ENCODE assay signal across 13 mouse cellular contexts in genomic region chr14:57523762-57524161, GRCm38 (mm10). TPM values are rescaled to one million over a fixed set of nuclear protein-coding genes. Genes with fewer than 3 reads are reported as not detected.
DNase-seq lines count a peak whose midpoint lies in the region; ATAC-seq lines count a peak whose summit lies in the region.
"Had no signal": no experiment of that assay in that cellular context is flagged by ENCODE, and none has a peak within 500 bp of the region (broad histone marks: within the 10 kb centered on the region; RNA-seq: fewer than 3 reads in every experiment).

No protein-coding gene starts in this region.

- H3K9me3 ChIP-seq in hindbrain, embryonic 14.5 days (ENCODE audit: control insufficient read depth, low read length): no peaks in the 10 kb centered on the region
- H3K9me3 ChIP-seq in hindbrain, embryonic 13.5 days: no peaks in the 10 kb centered on the region
- H3K9me3 ChIP-seq in midbrain, embryonic 14.5 days (ENCODE audit: control insufficient read depth, low read length): no peaks in the 10 kb centered on the region
- no peaks in the 10 kb centered on the region for H3K9me3 ChIP-seq in midbrain, embryonic 16.5 days (replicated peaks; ENCODE audit: control insufficient read depth, low read length, poor library complexity, severe bottlenecking)
- no peaks in the 10 kb centered on the region for H3K9me3 ChIP-seq in intestine, embryonic 14.5 days (ENCODE audit: control insufficient read depth, low read length)
- H3K9me3 ChIP-seq in neural tube, embryonic 15.5 days (replicated peaks): no peaks in the 10 kb centered on the region
- H3K9me3 ChIP-seq: liver, embryonic 12.5 days had no signal

- peaks cover 6% of the 10 kb centered on the region; the same call in 1 of the 2 replicates for H3K4me1 ChIP-seq in hindbrain, embryonic 14.5 days (replicated peaks; ENCODE audit: control insufficient read depth, insufficient read depth, low read length)
- peaks cover 21% of the 10 kb centered on the region for H3K4me1 ChIP-seq in hindbrain, embryonic 13.5 days (replicated peaks)
- 0 out of 2 replicates have a peak, but pooled peaks cover 7% of the 10 kb centered on the region for H3K4me1 ChIP-seq in midbrain, embryonic 14.5 days (ENCODE audit: control insufficient read depth, insufficient read depth, low read length)
- H3K4me1 ChIP-seq in midbrain, embryonic 16.5 days (ENCODE audit: control insufficient read depth, insufficient read depth, low read length): peaks cover 13% of the 10 kb centered on the region
- H3K4me1 ChIP-seq in intestine, embryonic 14.5 days (replicated peaks; ENCODE audit: control insufficient read depth, insufficient read depth, low read length): peaks cover 9% of the 10 kb centered on the region; the same call in 1 of the 2 replicates
- peaks cover 15% of the 10 kb centered on the region for H3K4me1 ChIP-seq in neural tube, embryonic 15.5 days

- no peak overlapping the region for H3K9ac ChIP-seq in hindbrain, embryonic 14.5 days
- H3K9ac ChIP-seq in hindbrain, embryonic 13.5 days: no peak overlapping the region
- no peak overlapping the region for H3K9ac ChIP-seq in midbrain, embryonic 14.5 days (replicated peaks; ENCODE audit: low read length)
- H3K9ac ChIP-seq in midbrain, embryonic 16.5 days (ENCODE audit: low read depth, low read length): no peak overlapping the region
- no peak overlapping the region for H3K9ac ChIP-seq in intestine, embryonic 14.5 days (ENCODE audit: low read length)
- H3K9ac ChIP-seq in neural tube, embryonic 15.5 days (replicated peaks): 0 out of 2 replicates have a peak overlapping the region, but pooled peaks have one; percentile 69

- no peak for ATAC-seq in hindbrain, embryonic 14.5 days (ENCODE audit: low FRiP score)
- ATAC-seq in hindbrain, embryonic 13.5 days (ENCODE audit: low FRiP score): no peak
- no peak for ATAC-seq in midbrain, embryonic 14.5 days (ENCODE audit: low FRiP score, low TSS enrichment)
- no peak for ATAC-seq in midbrain, embryonic 16.5 days
- no peak for ATAC-seq in intestine, embryonic 14.5 days (replicated peaks; ENCODE audit: low FRiP score, low TSS enrichment, low read depth)
- no peak for ATAC-seq in neural tube, embryonic 15.5 days (ENCODE audit: low FRiP score)
- ATAC-seq: liver, embryonic 12.5 days had no signal

- peaks cover 13% of the 10 kb centered on the region; the same call in 1 of the 2 replicates for H3K27me3 ChIP-seq in hindbrain, embryonic 14.5 days (ENCODE audit: control insufficient read depth, insufficient read depth, low read length)
- peaks cover 30% of the 10 kb centered on the region for H3K27me3 ChIP-seq in hindbrain, embryonic 13.5 days
- H3K27me3 ChIP-seq in midbrain, embryonic 14.5 days (ENCODE audit: control insufficient read depth, insufficient read depth, low read length): peaks cover 15% of the 10 kb centered on the region
- 0 out of 2 replicates have a peak, but pooled peaks cover 3% of the 10 kb centered on the region for H3K27me3 ChIP-seq in midbrain, embryonic 16.5 days (ENCODE audit: control insufficient read depth, insufficient read depth, low read depth, low read length)
- H3K27me3 ChIP-seq in intestine, embryonic 14.5 days (replicated peaks; ENCODE audit: control insufficient read depth, insufficient read depth, low read length): peaks cover 14% of the 10 kb centered on the region; the same call in 1 of the 2 replicates
- H3K27me3 ChIP-seq in neural tube, embryonic 15.5 days (replicated peaks): peaks cover 13% of the 10 kb centered on the region; the same call in 1 of the 2 replicates

- no peaks in the 10 kb centered on the region for H3K36me3 ChIP-seq in hindbrain, embryonic 14.5 days (replicated peaks; ENCODE audit: control insufficient read depth, insufficient read depth)
- H3K36me3 ChIP-seq in hindbrain, embryonic 13.5 days: no peaks in the 10 kb centered on the region
- H3K36me3 ChIP-seq in midbrain, embryonic 14.5 days (ENCODE audit: control insufficient read depth, insufficient read depth, low read length): 0 out of 2 replicates have a peak, but pooled peaks cover under 1% of the 10 kb centered on the region
- no peaks in the 10 kb centered on the region for H3K36me3 ChIP-seq in midbrain, embryonic 16.5 days (ENCODE audit: control insufficient read depth, insufficient read depth, low read length)
- H3K36me3 ChIP-seq in intestine, embryonic 14.5 days (ENCODE audit: control insufficient read depth, insufficient read depth, low read length): no peaks in the 10 kb centered on the region
- H3K36me3 ChIP-seq in neural tube, embryonic 15.5 days: no peaks in the 10 kb centered on the region
- H3K36me3 ChIP-seq: liver, embryonic 12.5 days had no signal

- whole genome bisulfite sequencing in hindbrain, embryonic 14.5 days: 91% methylated on average over 9 of the region's 9 CpGs
- WGBS in hindbrain, embryonic 13.5 days: 91% methylated on average over 9 of the region's 9 CpGs
- 89% methylated on average over 9 of the region's 9 CpGs for WGBS in midbrain, embryonic 14.5 days
- WGBS in midbrain, embryonic 16.5 days: 90% methylated on average over 9 of the region's 9 CpGs
- 85% methylated on average over 9 of the region's 9 CpGs for WGBS in intestine, embryonic 14.5 days
- 83% methylated on average over 9 of the region's 9 CpGs for WGBS in neural tube, embryonic 15.5 days

- DNase-seq in hindbrain, embryonic 14.5 days (ENCODE audit: low spot score): no peak
- DNase-seq in midbrain, embryonic 14.5 days: no peak
- DNase-seq in intestine, embryonic 14.5 days (ENCODE audit: low spot score): no peak
- DNase-seq in heart, adult 9 months (ENCODE audit: low spot score in 2 of 2): no peak
- no peak for DNase-seq in kidney, postnatal 36 days
- DNase-seq: cerebellum, adult 11 months; kidney, adult 9 months; thymus, adult 18-20 months had no signal

- peak overlapping the region; percentile 87; the same call in 1 of the 2 replicates for H3K4me3 ChIP-seq in hindbrain, embryonic 14.5 days (replicated peaks; ENCODE audit: low read length)
- H3K4me3 ChIP-seq in hindbrain, embryonic 13.5 days: no peak overlapping the region
- no peak overlapping the region for H3K4me3 ChIP-seq in midbrain, embryonic 14.5 days (replicated peaks; ENCODE audit: low read depth, low read length)
- no peak overlapping the region for H3K4me3 ChIP-seq in midbrain, embryonic 16.5 days (ENCODE audit: low read depth, low read length)
- H3K4me3 ChIP-seq in intestine, embryonic 14.5 days (ENCODE audit: low read depth, low read length): no peak overlapping the region
- H3K4me3 ChIP-seq in neural tube, embryonic 15.5 days (replicated peaks): no peak overlapping the region

- no peak overlapping the region for H3K27ac ChIP-seq in hindbrain, embryonic 14.5 days
- H3K27ac ChIP-seq in hindbrain, embryonic 13.5 days: no peak overlapping the region
- no peak overlapping the region for H3K27ac ChIP-seq in midbrain, embryonic 14.5 days (replicated peaks; ENCODE audit: low read depth, low read length)
- H3K27ac ChIP-seq in midbrain, embryonic 16.5 days (ENCODE audit: low read length): no peak overlapping the region
- H3K27ac ChIP-seq in intestine, embryonic 14.5 days (ENCODE audit: low read depth): no peak overlapping the region
- no peak overlapping the region for H3K27ac ChIP-seq in neural tube, embryonic 15.5 days (replicated peaks)
- H3K27ac ChIP-seq: liver, embryonic 12.5 days; macrophage had no signal

- peak overlapping the region; percentile 89; the same call in 1 of the 2 replicates for H3K4me2 ChIP-seq in hindbrain, embryonic 14.5 days (replicated peaks)
- no peak overlapping the region for H3K4me2 ChIP-seq in hindbrain, embryonic 13.5 days
- H3K4me2 ChIP-seq in midbrain, embryonic 14.5 days (ENCODE audit: low read length): peak overlapping the region; percentile 83; the same call in 1 of the 2 replicates
- H3K4me2 ChIP-seq in midbrain, embryonic 16.5 days (ENCODE audit: low read length): no peak overlapping the region; the same call in 1 of the 2 replicates
- peak overlapping the region; percentile 89 for H3K4me2 ChIP-seq in intestine, embryonic 14.5 days (ENCODE audit: low read length)
- H3K4me2 ChIP-seq in neural tube, embryonic 15.5 days: peak overlapping the region; percentile 82; the same call in 1 of the 2 replicates

RNA-seq across cellular contexts. Expression of gene Il17d, which starts 0.8 kb away (rescaled TPM):
- 4.6 and 4.8 TPM in 2 replicates for polyA plus RNA-seq in hindbrain, embryonic 14.5 days (2014; fragmentation: Nextera tagmentation; extraction: Ambion mirVana)
- 3.8 and 4.0 TPM in 2 replicates for polyA plus RNA-seq in hindbrain, embryonic 13.5 days (2015; fragmentation: Nextera tagmentation; extraction: Ambion mirVana)
- polyA plus RNA-seq in midbrain, embryonic 14.5 days (2014; fragmentation: Nextera tagmentation; extraction: Ambion mirVana): 3.2 and 7.1 TPM in 2 replicates
- polyA plus RNA-seq in midbrain, embryonic 16.5 days (2015; fragmentation: Nextera tagmentation; extraction: Ambion mirVana): 6.8 and 7.2 TPM in 2 replicates
- polyA plus RNA-seq in intestine, embryonic 14.5 days (2014; fragmentation: Nextera tagmentation; extraction: Ambion mirVana): 4.7 and 5.4 TPM in 2 replicates
- polyA plus RNA-seq in neural tube, embryonic 15.5 days (2015; fragmentation: Nextera tagmentation; extraction: Ambion mirVana): 6.0 and 7.3 TPM in 2 replicates
- polyA plus RNA-seq: macrophage had no signal

RNA-seq across cellular contexts. Expression of gene Eef1akmt1, which starts 47.6 kb away (rescaled TPM):
- 103 and 109 TPM in 2 replicates for polyA plus RNA-seq in hindbrain, embryonic 14.5 days (2014; fragmentation: Nextera tagmentation; extraction: Ambion mirVana)
- polyA plus RNA-seq in hindbrain, embryonic 13.5 days (2015; fragmentation: Nextera tagmentation; extraction: Ambion mirVana): 93.9 and 95.1 TPM in 2 replicates
- polyA plus RNA-seq in midbrain, embryonic 14.5 days (2014; fragmentation: Nextera tagmentation; extraction: Ambion mirVana): 101 and 104 TPM in 2 replicates
- 87.3 and 89.3 TPM in 2 replicates for polyA plus RNA-seq in midbrain, embryonic 16.5 days (2015; fragmentation: Nextera tagmentation; extraction: Ambion mirVana)
- polyA plus RNA-seq in intestine, embryonic 14.5 days (2014; fragmentation: Nextera tagmentation; extraction: Ambion mirVana): 106 and 111 TPM in 2 replicates
- polyA plus RNA-seq in neural tube, embryonic 15.5 days (2015; fragmentation: Nextera tagmentation; extraction: Ambion mirVana): 99.3 and 104 TPM in 2 replicates

Comparison
In these comparisons a context has a peak if more than half of its experiments do, and no peak if none do; other contexts are left out.
1. H3K4me2 ChIP-seq: peak in hindbrain, embryonic 14.5 days (single experiment), midbrain, embryonic 14.5 days (single experiment), intestine, embryonic 14.5 days (single experiment) and neural tube, embryonic 15.5 days (single experiment); none in hindbrain, embryonic 13.5 days (single experiment) and midbrain, embryonic 16.5 days (single experiment).